Mouse (Mus musculus): ENCODE results near the gene Kmt5c. TPM values are rescaled to one million over a fixed set of nuclear protein-coding genes. Genes with fewer than 3 reads are reported as not detected.

The Kmt5c gene
- total RNA-seq (2015; ENCODE audit: low replicate concordance): 24.9 and 33.1 TPM in 2 replicates
- total RNA-seq (2017; ENCODE audit: low replicate concordance): 59.4 and 64.2 TPM in 2 replicates

GRCm38 (mm10) chr7:4739544-4740275, at the start of gene Kmt5c:
Gene Kmt5c, plus strand, starts transcription at chr7:4740115.
- peak; percentile 86 for ATAC-seq (replicated peaks; ENCODE audit: low FRiP score, poor library complexity, severe bottlenecking)

- ATAC-seq (replicated peaks; ENCODE audit: low FRiP score, poor library complexity, severe bottlenecking): no peak
These were observed 49.5 kb upstream of the Kmt5c start, which contains the start of gene Brsk1 for GRCm38 (mm10) chr7:4690387-4690786. Gene Brsk1, plus strand, starts transcription at chr7:4690604.

GRCm38 (mm10) chr7:4690951-4691653, 48.8 kb upstream of the Kmt5c start:
- ATAC-seq (replicated peaks; ENCODE audit: low FRiP score, poor library complexity, severe bottlenecking): no peak

DNA sequence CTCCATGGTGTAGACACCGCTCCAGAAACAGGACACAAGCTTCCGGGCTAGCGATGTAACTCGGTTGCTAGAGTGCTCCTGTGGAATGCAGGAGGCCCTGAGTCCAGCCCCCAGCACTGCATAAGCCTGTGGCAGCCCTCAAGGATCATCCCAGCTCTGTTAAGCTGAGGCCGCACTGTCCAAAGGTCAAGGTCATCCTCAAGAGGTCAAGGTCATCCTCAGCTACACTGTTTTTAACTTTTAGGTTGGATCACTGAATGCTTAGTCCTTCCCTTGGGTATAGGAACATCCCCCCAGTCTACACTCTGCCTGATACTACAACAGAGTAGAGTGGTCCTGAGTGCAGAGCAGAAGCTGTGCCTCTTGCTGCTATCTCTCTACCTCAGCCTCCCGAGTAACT, 46.9 kb upstream of the Kmt5c start:
- no peak for ATAC-seq (replicated peaks; ENCODE audit: low FRiP score, poor library complexity, severe bottlenecking)

- no peak for ATAC-seq (replicated peaks; ENCODE audit: low FRiP score, poor library complexity, severe bottlenecking)
These were observed 37.6 kb upstream of the Kmt5c start for GRCm38 (mm10) chr7:4702334-4702733.

GRCm38 (mm10) chr7:4703195-4703594, 36.7 kb upstream of the Kmt5c start:
- no peak for ATAC-seq (replicated peaks; ENCODE audit: low FRiP score, poor library complexity, severe bottlenecking)

DNA sequence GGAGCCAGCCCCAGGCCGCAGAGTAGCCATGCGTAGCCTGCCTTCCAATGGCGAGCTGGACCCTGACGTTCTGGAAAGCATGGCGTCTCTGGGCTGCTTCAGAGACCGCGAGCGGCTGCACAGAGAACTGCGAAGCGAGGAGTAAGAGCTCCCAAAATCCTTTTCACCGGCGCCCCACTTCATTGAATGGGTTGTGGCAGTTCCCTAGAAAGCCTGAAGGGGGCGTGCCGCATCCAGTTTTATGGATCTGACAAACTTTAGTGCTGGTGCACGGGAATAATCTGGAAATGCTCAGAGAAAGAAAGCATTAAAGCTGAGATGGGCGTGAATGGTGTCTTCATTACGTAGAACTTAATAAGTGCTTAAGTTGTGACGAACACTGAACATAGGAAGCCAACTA, 34.8 kb upstream of the Kmt5c start:
- ATAC-seq (replicated peaks; ENCODE audit: low FRiP score, poor library complexity, severe bottlenecking): no peak

DNA sequence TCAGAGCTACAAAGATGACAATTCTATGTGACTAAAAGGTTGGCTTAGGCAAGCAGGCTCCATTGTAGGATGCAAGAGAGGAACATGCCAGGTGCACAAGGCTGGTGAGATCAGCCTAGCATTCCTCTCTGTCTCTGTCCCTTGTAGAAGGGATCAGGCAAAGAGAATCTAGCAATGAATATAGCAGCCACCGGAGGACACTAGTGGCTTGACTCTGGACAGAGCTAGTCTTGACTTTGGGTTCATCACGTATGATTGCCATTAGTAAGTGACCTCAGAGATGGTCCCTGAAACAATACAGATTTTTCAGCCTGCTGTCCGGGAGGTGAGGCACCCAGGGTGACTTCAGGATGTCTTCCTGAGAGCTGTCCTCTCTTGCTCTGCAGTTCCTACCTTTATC, 27.3 kb upstream of the Kmt5c start:
- no peak for ATAC-seq (replicated peaks; ENCODE audit: low FRiP score, poor library complexity, severe bottlenecking)

- no peak for ATAC-seq (replicated peaks; ENCODE audit: low FRiP score, poor library complexity, severe bottlenecking)
These were observed 23.0 kb upstream of the Kmt5c start for GRCm38 (mm10) chr7:4716955-4717354.

DNA sequence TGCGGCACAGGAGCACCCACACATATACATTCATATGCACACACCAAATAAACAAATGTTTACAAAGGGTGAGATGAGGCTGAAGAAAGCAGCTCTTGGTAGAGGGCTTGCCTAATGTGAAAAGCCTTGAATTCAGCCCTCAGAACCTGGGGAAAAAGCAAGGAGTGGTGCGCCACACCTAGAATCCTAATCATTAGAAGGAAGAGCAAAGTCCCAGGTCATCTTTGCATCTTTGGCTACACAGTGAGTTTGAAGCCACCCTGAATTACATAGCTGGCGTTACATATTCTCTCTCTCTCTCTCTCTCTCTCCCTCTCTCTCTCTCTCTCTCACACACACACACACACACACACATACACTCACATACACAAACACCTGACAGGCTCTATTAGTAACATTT, 20.6 kb upstream of the Kmt5c start:
- ATAC-seq (replicated peaks; ENCODE audit: low FRiP score, poor library complexity, severe bottlenecking): no peak

DNA sequence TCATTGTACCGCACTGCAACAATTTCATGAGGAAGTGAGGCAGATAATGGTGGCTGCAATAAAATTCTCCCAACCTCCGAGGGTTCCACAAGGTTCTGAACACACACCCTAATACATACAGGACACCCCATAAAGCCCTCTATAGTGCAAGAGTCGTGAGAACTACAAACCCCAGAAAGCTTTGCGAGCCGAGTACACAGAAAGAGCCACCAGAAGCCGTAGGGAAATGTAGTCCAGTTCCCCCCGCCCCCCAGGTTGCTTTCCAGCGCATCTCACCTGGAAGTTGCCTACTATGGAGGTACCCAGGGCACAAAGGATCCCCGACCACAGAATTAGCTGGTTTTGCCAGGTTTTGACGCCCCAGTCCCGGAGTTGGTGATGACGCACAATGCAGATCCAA, 16.4 kb upstream of the Kmt5c start:
- no peak for ATAC-seq (replicated peaks; ENCODE audit: low FRiP score, poor library complexity, severe bottlenecking)

DNA sequence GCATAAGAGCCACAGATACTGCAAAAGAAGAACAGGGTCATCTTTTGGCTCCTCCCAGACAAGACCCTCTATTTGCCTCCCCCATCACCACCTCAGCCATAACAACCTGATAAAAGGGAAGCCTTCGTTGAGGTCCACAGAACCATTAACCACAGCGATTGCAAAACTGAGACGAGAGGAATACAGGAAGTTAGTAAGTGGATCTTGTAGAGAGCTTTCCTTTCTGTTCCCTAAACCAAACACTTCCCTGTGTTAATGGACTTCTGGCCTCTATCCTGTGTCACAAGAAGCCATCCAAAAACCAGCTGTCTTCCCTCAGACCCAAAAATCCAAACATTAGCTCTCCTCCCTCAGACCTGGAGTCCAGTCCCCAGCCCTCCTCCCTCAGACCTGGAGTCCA, 15.6 kb upstream of the Kmt5c start:
- no peak for ATAC-seq (replicated peaks; ENCODE audit: low FRiP score, poor library complexity, severe bottlenecking)

GRCm38 (mm10) chr7:4725169-4725568, 14.7 kb upstream of the Kmt5c start, which contains the start of gene Tmem150b:
Gene Tmem150b, minus strand, starts transcription at chr7:4725249.
- no peak for ATAC-seq (replicated peaks; ENCODE audit: low FRiP score, poor library complexity, severe bottlenecking)

DNA sequence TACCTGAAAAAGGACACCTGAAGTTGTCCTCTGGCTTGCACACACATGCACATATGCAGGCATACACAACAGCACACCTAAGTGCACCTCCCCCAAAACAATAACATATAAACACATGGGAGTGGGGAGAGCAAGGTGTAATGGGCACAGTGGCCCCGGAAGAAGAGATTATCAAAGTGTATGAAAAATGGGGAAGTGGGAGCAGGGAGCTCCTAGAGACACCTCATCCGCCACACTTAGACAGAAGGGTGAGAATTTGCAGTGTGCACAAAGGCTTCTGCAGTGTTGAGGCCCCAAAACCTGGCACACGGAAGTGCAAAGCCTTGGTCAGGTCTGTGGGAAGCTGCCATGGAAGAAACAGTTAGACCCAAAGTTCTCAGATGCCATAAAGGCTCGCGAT, 8.8 kb upstream of the Kmt5c start:
- no peak for ATAC-seq (replicated peaks; ENCODE audit: low FRiP score, poor library complexity, severe bottlenecking)

GRCm38 (mm10) chr7:4732968-4733392, 6.9 kb upstream of the Kmt5c start:
- ATAC-seq (replicated peaks; ENCODE audit: low FRiP score, poor library complexity, severe bottlenecking): peak; percentile 90

DNA sequence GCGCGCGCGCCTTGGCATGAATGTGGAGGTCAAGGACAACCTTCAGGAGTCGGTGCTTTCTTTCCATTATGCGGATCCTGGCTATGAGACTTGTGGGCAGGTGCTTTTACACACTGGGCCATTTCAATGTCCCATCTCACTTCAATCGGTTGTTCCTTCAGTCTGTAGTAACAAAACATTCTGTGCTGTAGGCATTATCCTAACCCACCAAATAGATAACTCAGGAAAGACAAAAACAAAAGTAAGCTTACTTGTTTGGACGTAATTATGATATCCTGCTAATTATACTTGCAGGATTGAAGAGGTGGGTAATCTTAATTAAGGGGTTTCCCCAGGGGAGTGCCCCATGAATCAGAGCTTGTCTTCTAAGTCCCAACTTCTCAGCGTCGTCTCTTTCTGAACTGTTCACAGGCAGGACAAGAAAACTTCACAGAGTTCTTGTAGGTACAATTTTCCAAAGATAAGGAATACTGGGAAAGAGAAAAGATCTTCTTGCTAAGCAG, 823 bp upstream of the Kmt5c start:
- no peak for ATAC-seq (replicated peaks; ENCODE audit: low FRiP score, poor library complexity, severe bottlenecking)

DNA sequence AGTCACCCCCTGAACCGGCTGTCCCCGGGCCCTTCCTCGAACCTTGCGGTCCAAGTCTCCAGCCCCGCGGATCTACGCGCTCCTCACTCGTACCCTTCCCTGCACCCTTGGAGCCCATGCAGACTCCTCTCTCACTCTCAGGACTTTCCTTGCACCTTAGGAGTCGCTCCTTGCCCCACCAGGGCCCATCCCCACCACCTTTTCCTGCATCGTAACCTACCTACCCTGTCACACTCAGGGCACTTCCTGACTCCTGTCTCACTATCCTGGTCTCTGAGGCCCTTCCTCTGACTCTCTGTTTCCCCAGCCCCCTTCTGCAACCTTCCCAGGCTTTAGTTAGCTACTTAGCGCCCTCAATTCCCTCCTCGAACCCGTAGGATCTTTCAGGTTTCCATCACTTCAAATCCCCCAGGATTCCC, 403 bp downstream of the Kmt5c start:
- no peak for ATAC-seq (replicated peaks; ENCODE audit: low FRiP score, poor library complexity, severe bottlenecking)

DNA sequence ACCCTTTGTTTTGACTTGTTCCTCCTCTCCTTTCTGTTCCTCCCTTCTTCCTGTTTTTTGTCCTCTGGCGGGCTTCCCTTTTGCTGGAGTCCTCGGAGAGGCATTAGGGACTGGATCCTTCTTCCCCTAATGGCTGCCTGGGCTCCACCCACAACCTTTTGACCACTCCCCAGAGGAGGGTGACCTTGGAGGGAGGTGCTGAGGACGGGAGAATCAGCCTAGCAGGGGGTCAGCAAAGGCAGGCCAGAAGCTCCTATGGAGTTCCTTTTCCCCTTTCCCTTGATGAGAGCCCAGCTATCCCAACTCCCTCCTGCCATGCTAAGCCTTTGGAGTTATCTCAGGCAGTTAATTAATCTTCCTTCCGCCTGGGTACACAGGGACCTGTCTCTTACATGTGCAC, 1.2 kb downstream of the Kmt5c start:
- peak; percentile 70 for ATAC-seq (replicated peaks; ENCODE audit: low FRiP score, poor library complexity, severe bottlenecking)

- no peak for ATAC-seq (replicated peaks; ENCODE audit: low FRiP score, poor library complexity, severe bottlenecking)
These were observed 2.0 kb downstream of the Kmt5c start for GRCm38 (mm10) chr7:4741672-4742481.

DNA sequence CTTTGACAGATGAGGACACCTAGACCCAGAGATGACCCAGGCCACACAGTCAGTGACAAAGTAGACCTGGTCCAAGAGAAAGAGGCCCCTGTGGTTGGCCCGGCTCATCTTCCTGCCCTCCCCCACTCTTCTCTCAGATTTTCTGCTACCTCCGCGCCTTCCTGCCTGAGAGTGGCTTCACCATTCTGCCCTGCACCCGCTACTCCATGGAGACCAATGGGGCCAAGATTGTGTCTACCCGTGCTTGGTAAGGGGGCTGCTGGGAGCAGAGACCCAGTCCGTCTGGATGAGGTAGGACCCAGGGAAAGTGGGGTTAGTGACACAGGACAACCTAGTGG, 2.5 kb downstream of the Kmt5c start:
- ATAC-seq (replicated peaks; ENCODE audit: low FRiP score, poor library complexity, severe bottlenecking): no peak

All from erythroid progenitor cell, adult 5-6 weeks (primary cell).